In genomic region chr11:31948462-31949330, GRCm38 (mm10) we compare ENCODE assay signal across 9 mouse cellular contexts. TPM values are rescaled to one million over a fixed set of nuclear protein-coding genes. Genes with fewer than 3 reads are reported as not detected.
DNase-seq lines count a peak whose midpoint lies in the region; ATAC-seq and TF ChIP-seq lines count a peak whose summit lies in the region.
"Had no signal": no experiment of that assay in that cellular context is flagged by ENCODE, and none has a peak within 500 bp of the region (broad histone marks: within the 10 kb centered on the region; RNA-seq: fewer than 3 reads in every experiment).

No protein-coding gene starts in this region.

- no peak for DNase-seq in lung, adult 2 months
- DNase-seq in lung, postnatal 36 days, result no peak
- peak; percentile 52 for DNase-seq in NIH3T3 (ENCODE audit: low read depth)
- no peak for DNase-seq in liver, adult 2 months (ENCODE audit: extremely low read depth, low read depth, low spot score)
- DNase-seq in splenic B cell, adult 2 months (ENCODE audit: low read depth, low spot score), result peak; percentile 8
- no peak for DNase-seq in gastrocnemius, postnatal 10 days
- DNase-seq in testis, postnatal 10 days (ENCODE audit: low spot score), result no peak

- peak overlapping the region; percentile 67 for H3K4me2 ChIP-seq in forebrain, embryonic 13.5 days

- ATAC-seq in forebrain, embryonic 13.5 days, result peak; percentile 69

- no peaks in the 10 kb centered on the region for H3K79me2 ChIP-seq in liver, adult 2 months (ENCODE audit: control insufficient read depth, insufficient read depth, low read length)

- H3K27me3 ChIP-seq in forebrain, embryonic 13.5 days, result peaks cover 7% of the 10 kb centered on the region; the same call in 1 of the 2 replicates
- H3K27me3 ChIP-seq in liver, adult 2 months (ENCODE audit: control insufficient read depth, insufficient read depth, low read length), result no peaks in the 10 kb centered on the region
- no peaks in the 10 kb centered on the region for H3K27me3 ChIP-seq in splenic B cell, adult 2 months (ENCODE audit: control insufficient read depth, insufficient read depth, low read length, poor library complexity, severe bottlenecking)

- H3K27ac ChIP-seq in forebrain, embryonic 13.5 days, result no peak overlapping the region
- H3K27ac ChIP-seq in liver, adult 2 months (replicated peaks; ENCODE audit: insufficient read depth, low read depth, low read length), result no peak overlapping the region

- TF ChIP-seq CTCF in lung, adult 2 months (IDR thresholded peaks at IDR 0.05; ENCODE audit: insufficient read depth, low read length), result no peak
- no peak for TF ChIP-seq CTCF in liver, adult 2 months (IDR thresholded peaks at IDR 0.05; ENCODE audit: low read depth, low read length)

- peak overlapping the region; percentile 63 for H3K4me3 ChIP-seq in lung, adult 2 months (replicated peaks; ENCODE audit: extremely low read depth, low read depth, low read length)
- H3K4me3 ChIP-seq in forebrain, embryonic 13.5 days, result peak overlapping the region; percentile 45
- peak overlapping the region; percentile 47; the same call in 1 of the 2 replicates for H3K4me3 ChIP-seq in liver, adult 2 months (ENCODE audit: insufficient read depth, low read depth, low read length)

- no peaks in the 10 kb centered on the region for H3K9me3 ChIP-seq in forebrain, embryonic 13.5 days (replicated peaks)

- H3K36me3 ChIP-seq in forebrain, embryonic 13.5 days (ENCODE audit: poor library complexity, severe bottlenecking), result no peaks in the 10 kb centered on the region
- no peaks in the 10 kb centered on the region for H3K36me3 ChIP-seq in liver, adult 2 months (ENCODE audit: control insufficient read depth, insufficient read depth, low read length)
- H3K36me3 ChIP-seq in splenic B cell, adult 2 months (ENCODE audit: control insufficient read depth, insufficient read depth, low read length, poor library complexity, severe bottlenecking), result no peaks in the 10 kb centered on the region

- H3K9ac ChIP-seq in forebrain, embryonic 13.5 days, result peak overlapping the region; percentile 61
- H3K9ac ChIP-seq in liver, adult 2 months (ENCODE audit: low read depth, low read length), result peak overlapping the region; percentile 57

- WGBS in lung, adult 2 months, result 12% methylated on average over 15 of the region's 15 CpGs
- WGBS in forebrain, embryonic 13.5 days, result 15% methylated on average over 15 of the region's 15 CpGs
- WGBS in liver, adult 2 months, result 42% methylated on average over 15 of the region's 15 CpGs

- TF ChIP-seq POLR2A in lung, adult 2 months (IDR thresholded peaks at IDR 0.05; ENCODE audit: borderline replicate concordance, extremely low read depth, low read depth, low read length), result no peak
- TF ChIP-seq POLR2A in liver, adult 2 months (IDR thresholded peaks at IDR 0.05; ENCODE audit: extremely low read depth, insufficient read depth, low read length), result no peak

- no peaks in the 10 kb centered on the region; the same call in 1 of the 2 replicates for H3K4me1 ChIP-seq in lung, adult 2 months (ENCODE audit: control insufficient read depth, insufficient read depth, low read length)
- H3K4me1 ChIP-seq in forebrain, embryonic 13.5 days, result peaks cover 12% of the 10 kb centered on the region
- H3K4me1 ChIP-seq in liver, adult 2 months (ENCODE audit: control insufficient read depth, insufficient read depth, low read length), result peaks cover 4% of the 10 kb centered on the region; the same call in 1 of the 2 replicates

RNA-seq across cellular contexts. Expression of gene 4930524B15Rik, which starts 16.7 kb away (rescaled TPM):
- polyA plus RNA-seq in lung, adult 2 months (2012; rRNA removed), result 0.05 and 0.06 TPM in 2 replicates
- 0.10 and 0.25 TPM in 2 replicates for polyA plus RNA-seq in forebrain, embryonic 13.5 days (2015; fragmentation: Nextera tagmentation; extraction: Ambion mirVana)
- not detected in 2 replicates for total RNA-seq in liver, adult 2 months (2014; rRNA removed)
- not detected in 2 replicates for polyA plus RNA-seq in liver, adult 2 months (2012; rRNA removed)
- total RNA-seq in gastrocnemius, postnatal 10 days (2021), result not detected
- total RNA-seq: hematopoietic stem cell, adult 5-6 weeks had no signal

RNA-seq across cellular contexts. Expression of gene Nsg2, which starts 51.6 kb away (rescaled TPM):
- polyA plus RNA-seq in lung, adult 2 months (2012; rRNA removed), result 1.2 and 1.7 TPM in 2 replicates
- polyA plus RNA-seq in forebrain, embryonic 13.5 days (2015; fragmentation: Nextera tagmentation; extraction: Ambion mirVana), result 358 and 394 TPM in 2 replicates
- total RNA-seq in liver, adult 2 months (2014; rRNA removed), result 0.13 and 0.18 TPM in 2 replicates
- polyA plus RNA-seq in liver, adult 2 months (2012; rRNA removed), result 0.04 and 0.06 TPM in 2 replicates
- 1 to 10 TPM; 1.3 to 2.6 TPM for total RNA-seq in gastrocnemius, postnatal 10 days (2021)

Comparison
In these comparisons a context has a peak if more than half of its experiments do, and no peak if none do; other contexts are left out.
1. DNase-seq: peak in NIH3T3 (single experiment) and splenic B cell, adult 2 months (single experiment); none in lung, adult 2 months (single experiment), lung, postnatal 36 days (single experiment), liver, adult 2 months (single experiment), gastrocnemius, postnatal 10 days (single experiment) and testis, postnatal 10 days (single experiment).
2. RNA of gene Nsg2, which starts 51.6 kb away (polyA plus RNA-seq): 358 to 394 TPM in forebrain, embryonic 13.5 days; 1.2 to 1.7 TPM in lung, adult 2 months and 0.04 to 0.06 TPM in liver, adult 2 months; every median in the first group is over 100 times any median in the second.
3. Peak in every context shown above with its lines, with median percentiles within 50 percentile points of each other: H3K4me3 ChIP-seq.